Mouse (Mus musculus): ENCODE results near the gene Acaa1a. TPM values are rescaled to one million over a fixed set of nuclear protein-coding genes. Genes with fewer than 3 reads are reported as not detected.

The Acaa1a gene
- total RNA-seq (2017) = 16.2 and 25.8 TPM in 2 replicates

DNA sequence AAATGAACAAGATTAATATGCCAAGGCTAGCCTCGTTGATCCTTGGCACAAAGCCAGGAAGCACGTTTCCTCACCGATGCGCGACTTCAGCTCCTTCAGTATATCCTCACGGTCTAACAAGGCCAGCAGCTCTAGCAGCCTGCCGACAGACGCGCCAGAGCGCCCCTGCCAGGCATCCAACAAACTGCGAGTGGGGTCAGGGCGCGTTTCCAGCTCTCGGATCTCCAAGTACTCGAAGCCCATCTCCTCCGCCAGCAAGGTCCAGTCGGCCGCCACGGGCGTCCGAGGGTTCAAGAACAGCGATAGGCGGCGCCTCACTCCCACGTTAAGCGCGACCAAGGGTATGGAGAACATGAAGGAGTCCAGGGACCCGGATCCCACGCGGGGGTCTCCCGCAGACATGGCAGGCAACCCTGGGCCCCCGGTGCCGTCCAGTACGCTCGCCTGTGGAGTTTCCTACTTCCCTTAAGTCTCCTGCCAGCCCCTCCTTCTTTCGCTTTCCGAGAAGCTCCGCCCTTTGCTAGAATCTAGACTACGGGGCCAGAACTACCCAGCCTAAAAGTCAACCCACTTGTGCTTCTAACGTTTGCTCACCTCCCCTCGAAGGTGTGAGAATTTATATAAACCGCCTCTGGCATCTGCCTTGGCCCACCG is at the start of gene Acaa1a:
Gene Acaa1a (plus strand): TSS at position 119 of the 654 bp plus-strand sequence.
- ATAC-seq (replicated peaks in 1 of 2; ENCODE audit: insufficient read depth in 1 of 2, low FRiP score in 2 of 2, low TSS enrichment in 1 of 2, low read depth in 1 of 2, poor library complexity in 2 of 2, severe bottlenecking in 2 of 2) = peak; percentile 47 to 66

- no peak for ATAC-seq (replicated peaks in 1 of 2; ENCODE audit: insufficient read depth in 1 of 2, low FRiP score in 2 of 2, low TSS enrichment in 1 of 2, low read depth in 1 of 2, poor library complexity in 2 of 2, severe bottlenecking in 2 of 2)
Measured at GRCm38 (mm10) chr9:119290791-119291190, 48.7 kb upstream of the Acaa1a start.

DNA sequence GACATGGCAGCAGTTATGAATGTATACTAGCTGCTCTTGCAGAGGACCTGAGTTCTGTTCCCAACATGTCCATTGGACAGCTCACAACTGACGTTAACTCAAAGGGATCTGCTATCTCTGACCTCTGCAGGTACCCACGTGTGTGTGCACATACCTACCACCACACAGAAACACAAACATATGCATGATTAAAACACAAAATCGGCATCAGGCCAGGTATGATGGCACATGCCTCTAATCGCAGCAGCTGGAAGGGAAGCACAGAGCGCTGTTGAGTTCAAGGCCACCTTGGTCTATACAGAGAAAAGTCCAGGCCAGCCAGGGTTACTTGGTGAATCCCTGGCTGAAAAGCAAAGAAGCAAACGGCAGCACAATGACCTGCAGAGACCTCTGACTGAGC is 41.8 kb upstream of the Acaa1a start:
- no peak for ATAC-seq (replicated peaks in 1 of 2; ENCODE audit: insufficient read depth in 1 of 2, low FRiP score in 2 of 2, low TSS enrichment in 1 of 2, low read depth in 1 of 2, poor library complexity in 2 of 2, severe bottlenecking in 2 of 2)

DNA sequence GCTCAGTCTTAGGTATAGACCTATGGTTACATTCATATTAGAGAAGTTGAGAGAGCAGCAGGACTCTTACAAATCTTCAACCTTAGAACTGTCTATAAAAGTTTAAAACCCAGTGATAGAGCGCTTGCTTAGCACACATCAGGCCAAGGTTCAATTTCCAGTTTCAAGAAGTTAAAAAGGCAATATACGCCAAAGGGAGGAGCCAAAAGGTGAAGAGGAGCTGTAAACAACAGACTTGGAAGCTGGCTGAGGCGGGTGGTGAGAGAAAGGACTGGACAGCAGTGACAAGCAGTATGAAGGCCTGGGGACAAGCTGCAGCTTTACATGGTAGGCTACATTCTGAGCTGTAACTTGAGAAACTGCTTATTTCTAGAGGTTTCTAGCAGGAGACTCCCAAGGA is 40.9 kb upstream of the Acaa1a start:
- ATAC-seq (replicated peaks in 1 of 2; ENCODE audit: insufficient read depth in 1 of 2, low FRiP score in 2 of 2, low TSS enrichment in 1 of 2, low read depth in 1 of 2, poor library complexity in 2 of 2, severe bottlenecking in 2 of 2) = no peak

GRCm38 (mm10) chr9:119305863-119306262 is 33.6 kb upstream of the Acaa1a start:
- ATAC-seq (replicated peaks in 1 of 2; ENCODE audit: insufficient read depth in 1 of 2, low FRiP score in 2 of 2, low TSS enrichment in 1 of 2, low read depth in 1 of 2, poor library complexity in 2 of 2, severe bottlenecking in 2 of 2) = no peak

DNA sequence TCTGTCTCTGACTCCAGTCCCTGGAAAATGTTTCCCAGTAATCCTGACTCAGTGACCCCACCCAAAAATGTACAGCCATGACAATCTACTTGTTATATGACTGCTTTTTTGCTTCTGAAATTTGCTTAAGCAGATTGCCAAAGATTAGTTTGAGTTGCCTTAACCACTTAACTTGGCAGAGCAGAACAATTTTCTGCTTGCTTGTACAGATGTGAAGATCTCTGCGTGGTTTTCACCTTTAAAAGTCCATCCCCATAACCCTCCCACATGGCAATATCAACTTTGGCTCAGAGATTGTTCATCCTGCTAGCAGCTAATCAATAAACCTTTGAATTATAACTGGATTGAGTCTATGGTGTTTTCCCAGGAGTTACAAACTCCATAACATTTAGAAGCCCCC is 30.4 kb upstream of the Acaa1a start:
- ATAC-seq (replicated peaks in 1 of 2; ENCODE audit: insufficient read depth in 1 of 2, low FRiP score in 2 of 2, low TSS enrichment in 1 of 2, low read depth in 1 of 2, poor library complexity in 2 of 2, severe bottlenecking in 2 of 2) = no peak

- no peak for ATAC-seq (replicated peaks in 1 of 2; ENCODE audit: insufficient read depth in 1 of 2, low FRiP score in 2 of 2, low TSS enrichment in 1 of 2, low read depth in 1 of 2, poor library complexity in 2 of 2, severe bottlenecking in 2 of 2)
Measured at GRCm38 (mm10) chr9:119313096-119313495, 26.4 kb upstream of the Acaa1a start.

- ATAC-seq (replicated peaks in 1 of 2; ENCODE audit: insufficient read depth in 1 of 2, low FRiP score in 2 of 2, low TSS enrichment in 1 of 2, low read depth in 1 of 2, poor library complexity in 2 of 2, severe bottlenecking in 2 of 2) = no peak
Measured at GRCm38 (mm10) chr9:119318891-119319290, 20.6 kb upstream of the Acaa1a start.

GRCm38 (mm10) chr9:119320446-119320845 is 19.0 kb upstream of the Acaa1a start:
- ATAC-seq (replicated peaks in 1 of 2; ENCODE audit: insufficient read depth in 1 of 2, low FRiP score in 2 of 2, low TSS enrichment in 1 of 2, low read depth in 1 of 2, poor library complexity in 2 of 2, severe bottlenecking in 2 of 2) = no peak

DNA sequence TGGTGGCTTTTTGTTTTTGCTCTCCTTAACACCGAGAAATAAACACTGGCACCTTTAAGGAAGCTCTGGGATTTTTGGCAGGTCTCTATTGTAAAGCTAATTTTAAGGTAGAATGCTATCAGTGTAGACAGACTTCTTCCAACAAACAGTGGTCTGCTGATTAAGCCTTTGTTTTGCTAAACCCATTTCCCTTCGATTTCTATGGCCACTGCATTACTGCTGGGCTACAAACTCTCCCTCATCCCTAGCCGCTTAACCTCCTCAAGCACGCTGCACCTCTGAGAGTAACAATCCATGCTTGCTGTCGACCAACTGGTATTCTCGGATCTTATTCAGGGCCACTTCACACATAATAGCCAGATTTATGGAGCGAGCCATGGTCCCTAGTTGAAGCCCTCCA is 18.5 kb upstream of the Acaa1a start:
- no peak for ATAC-seq (replicated peaks in 1 of 2; ENCODE audit: insufficient read depth in 1 of 2, low FRiP score in 2 of 2, low TSS enrichment in 1 of 2, low read depth in 1 of 2, poor library complexity in 2 of 2, severe bottlenecking in 2 of 2)

DNA sequence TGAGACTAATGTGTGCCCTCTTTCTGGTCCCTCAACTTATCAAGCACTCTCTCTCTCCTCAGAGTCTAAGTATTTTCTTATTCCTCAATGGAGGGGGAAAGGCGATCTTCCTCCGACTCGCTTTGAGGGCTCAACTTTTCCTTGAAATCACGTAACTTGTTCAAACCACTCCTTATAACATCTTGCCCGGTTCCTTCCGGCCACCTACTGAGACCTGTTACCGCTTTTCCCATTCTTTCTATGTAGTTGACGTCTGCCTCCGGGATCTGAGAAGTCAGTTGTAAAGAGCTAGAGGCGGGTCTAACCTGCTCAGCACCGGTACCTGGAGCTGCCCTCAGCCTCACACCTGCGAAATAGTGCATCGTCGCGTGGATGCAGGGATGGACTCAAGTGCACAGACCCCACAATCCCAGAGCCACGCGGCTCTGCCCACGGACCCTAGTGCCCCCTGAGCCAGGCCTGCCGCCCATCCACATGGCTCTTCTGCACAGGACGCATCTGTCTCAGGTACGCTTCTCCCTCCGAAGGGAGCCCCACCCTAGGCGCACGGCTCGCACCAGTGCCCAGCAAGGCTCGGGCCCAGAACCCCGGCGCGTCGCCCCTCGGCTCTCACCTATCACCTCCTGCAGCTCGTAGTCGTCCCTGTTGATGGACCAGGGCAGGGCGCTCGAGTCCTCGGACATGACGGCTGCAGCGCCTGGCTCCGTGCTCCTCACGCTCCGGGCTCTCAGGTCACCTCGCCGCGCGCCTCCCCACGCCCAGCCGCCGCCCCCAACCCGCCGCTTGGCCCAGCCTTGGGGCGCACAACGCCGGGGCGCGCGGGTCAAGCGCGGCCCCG is 17.9 kb upstream of the Acaa1a start:
- ATAC-seq (replicated peaks in 1 of 2; ENCODE audit: insufficient read depth in 1 of 2, low FRiP score in 2 of 2, low TSS enrichment in 1 of 2, low read depth in 1 of 2, poor library complexity in 2 of 2, severe bottlenecking in 2 of 2) = no peak

- peak; percentile 94 to 96 for ATAC-seq (replicated peaks in 1 of 2; ENCODE audit: insufficient read depth in 1 of 2, low FRiP score in 2 of 2, low TSS enrichment in 1 of 2, low read depth in 1 of 2, poor library complexity in 2 of 2, severe bottlenecking in 2 of 2)
Measured at GRCm38 (mm10) chr9:119322289-119323259, 16.9 kb upstream of the Acaa1a start, which contains the start of gene Oxsr1. Oxsr1 (minus strand) TSS chr9:119322427.

DNA sequence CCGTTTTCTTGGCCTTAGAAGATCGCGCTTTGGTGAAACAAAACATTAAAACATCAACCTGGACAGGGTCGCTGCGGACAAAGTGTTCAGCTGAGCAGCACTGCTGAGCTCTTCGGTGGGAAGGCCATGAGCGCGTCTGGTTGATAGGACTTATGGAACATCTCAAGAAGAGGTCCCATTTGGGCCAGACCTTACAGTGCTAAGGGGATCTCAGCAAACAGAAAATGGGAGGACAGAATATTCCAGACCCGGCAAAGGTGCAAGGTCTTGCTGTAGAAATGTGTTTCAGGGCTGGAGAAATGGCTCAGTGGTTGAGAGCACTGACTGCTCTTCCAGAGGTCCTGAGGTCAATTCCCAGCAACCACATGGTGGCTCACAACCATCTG is 16.2 kb upstream of the Acaa1a start:
- no peak for ATAC-seq (replicated peaks in 1 of 2; ENCODE audit: insufficient read depth in 1 of 2, low FRiP score in 2 of 2, low TSS enrichment in 1 of 2, low read depth in 1 of 2, poor library complexity in 2 of 2, severe bottlenecking in 2 of 2)

DNA sequence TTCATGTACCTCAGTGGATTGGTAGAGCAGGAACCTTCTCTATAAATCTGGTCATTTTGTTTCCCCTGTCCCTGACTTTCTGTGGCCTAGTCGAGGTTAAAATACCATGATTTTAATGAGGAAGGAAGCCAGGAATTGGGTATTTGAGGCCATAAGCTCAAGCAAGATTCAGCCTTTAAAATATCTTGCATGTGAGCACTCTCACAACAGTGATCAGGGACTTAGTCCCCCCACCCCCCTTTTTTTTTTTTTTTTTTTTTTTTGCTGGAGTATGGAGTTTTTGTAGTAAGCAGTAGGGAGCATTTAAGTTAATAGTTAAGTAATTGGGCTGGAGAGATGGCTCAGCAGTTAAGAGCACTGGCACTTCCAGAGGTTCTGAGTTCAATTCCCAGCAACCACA is 15.3 kb upstream of the Acaa1a start:
- ATAC-seq (replicated peaks in 1 of 2; ENCODE audit: insufficient read depth in 1 of 2, low FRiP score in 2 of 2, low TSS enrichment in 1 of 2, low read depth in 1 of 2, poor library complexity in 2 of 2, severe bottlenecking in 2 of 2) = no peak

DNA sequence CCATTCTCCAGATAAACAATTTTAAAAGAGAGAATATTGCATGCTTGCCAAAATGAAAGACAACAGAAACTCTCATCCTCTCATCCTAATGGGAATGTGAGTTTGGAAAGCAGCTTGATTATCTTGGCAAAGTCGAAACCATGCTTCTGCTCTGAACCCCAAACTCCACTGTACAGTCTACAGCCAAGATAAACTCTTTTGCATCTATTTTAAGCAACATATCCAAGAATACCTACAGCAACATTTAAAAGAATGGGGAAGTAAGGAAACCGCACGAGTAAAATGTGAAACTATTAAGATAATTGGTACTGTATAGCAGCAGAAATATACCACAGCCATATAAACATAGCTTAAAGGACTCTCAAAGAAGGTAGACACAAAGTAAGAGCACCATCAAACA is 11.0 kb upstream of the Acaa1a start:
- ATAC-seq (replicated peaks in 1 of 2; ENCODE audit: insufficient read depth in 1 of 2, low FRiP score in 2 of 2, low TSS enrichment in 1 of 2, low read depth in 1 of 2, poor library complexity in 2 of 2, severe bottlenecking in 2 of 2) = peak; percentile 64 to 70; a peak in 3 of 4 replicates

DNA sequence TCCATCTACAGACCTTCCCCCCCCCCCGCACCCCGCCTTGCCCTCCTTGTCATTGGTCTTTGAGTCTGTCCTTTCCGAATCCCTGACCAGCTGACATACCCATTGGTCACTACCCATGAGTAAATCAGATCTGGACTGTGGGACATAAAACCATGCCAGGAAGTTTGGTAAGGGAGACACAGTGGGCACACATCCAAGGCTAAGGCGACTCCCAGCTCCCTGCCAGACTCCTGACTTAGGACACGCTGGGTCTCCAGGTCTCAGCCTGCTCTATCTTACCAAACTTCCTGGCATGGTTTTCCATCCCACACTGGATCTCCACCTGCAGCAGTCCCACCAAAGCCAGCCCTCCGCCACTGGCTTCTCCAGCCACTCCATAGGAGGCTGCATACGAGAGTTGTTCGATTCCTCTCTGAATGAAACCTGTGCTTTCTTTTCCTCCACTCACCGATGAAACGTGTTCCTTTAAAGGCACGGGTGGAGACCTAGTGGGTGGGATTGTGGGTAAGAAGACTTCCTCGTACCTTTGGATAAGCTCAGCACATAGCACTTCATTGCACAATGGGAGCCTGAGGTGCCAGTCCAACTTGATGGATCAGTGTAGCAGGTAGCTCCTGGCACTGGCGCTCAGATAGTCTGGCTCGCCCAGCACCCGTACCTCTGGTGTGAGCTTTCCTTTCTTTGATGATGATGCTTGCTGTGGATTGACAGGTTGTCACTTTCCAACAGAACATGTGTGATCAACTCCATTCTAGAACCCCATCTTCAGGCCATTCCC is 9.1 kb upstream of the Acaa1a start:
- no peak for ATAC-seq (replicated peaks in 1 of 2; ENCODE audit: insufficient read depth in 1 of 2, low FRiP score in 2 of 2, low TSS enrichment in 1 of 2, low read depth in 1 of 2, poor library complexity in 2 of 2, severe bottlenecking in 2 of 2)

- ATAC-seq (replicated peaks in 1 of 2; ENCODE audit: insufficient read depth in 1 of 2, low FRiP score in 2 of 2, low TSS enrichment in 1 of 2, low read depth in 1 of 2, poor library complexity in 2 of 2, severe bottlenecking in 2 of 2) = peak; percentile 87 to 94
Measured at GRCm38 (mm10) chr9:119334324-119334723, 5.2 kb upstream of the Acaa1a start.

Data from hematopoietic stem cell, adult 5-6 weeks (primary cell).